Mouse (Mus musculus) bone marrow macrophage, adult 2 months (primary cell): ENCODE measurements around the gene S100a11.

Experiments
- CTCF ChIP-seq: IDR thresholded peaks from 2 replicates; pipeline ENCODE4 v1.5.1; 2012; ENCODE audit warnings: low read depth, mild to moderate bottlenecking, low read length, moderate library complexity
- POLR2A ChIP-seq: IDR thresholded peaks from 2 replicates; pipeline ENCODE4 v1.6.1; 2012; ENCODE audit warnings: mild to moderate bottlenecking, low read depth, low read length, borderline replicate concordance

DNA sequence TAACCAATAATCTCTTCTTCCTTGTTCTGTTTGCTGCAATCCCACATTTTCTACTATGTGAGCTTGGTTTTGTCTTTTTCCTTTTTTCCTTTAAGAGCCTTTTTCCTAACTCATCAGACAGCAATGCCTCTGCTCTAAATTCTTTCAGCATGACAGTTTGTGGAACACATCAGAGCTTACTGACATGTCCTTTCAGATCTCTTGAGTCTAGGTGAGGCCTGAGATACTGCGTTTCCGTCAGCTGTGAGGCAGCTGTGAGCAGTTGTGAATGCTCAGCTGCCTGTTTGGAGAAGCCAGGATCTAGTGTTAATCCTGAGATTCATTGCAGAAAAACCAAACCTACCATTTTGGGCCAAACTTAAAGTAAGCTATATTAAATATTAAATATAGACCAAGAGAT lies 18.2 kb downstream of the S100a11 start:
- TF ChIP-seq CTCF: no peak
- no peak for TF ChIP-seq POLR2A
